Mouse (Mus musculus) heart, adult 2 months (tissue): ENCODE measurements around the gene Hsfy2. TPM values are rescaled to one million over a fixed set of nuclear protein-coding genes. Genes with fewer than 3 reads are reported as not detected.

Experiments used
- DNase-seq, 2 experiments: peaks; one replicate each; pipeline ENCODE4 v3.0.0; 2021
- H3K27ac ChIP-seq: fragments of 200-600 bp; 2 replicates; pipeline ENCODE4 v1.8.1; 2022
- H3K27me3 ChIP-seq: fragments of 200-500 bp; 2 replicates; pipeline ENCODE4 v1.6.1; 2012; ENCODE audit warnings: mild to moderate bottlenecking, low read length, inconsistent platforms, mixed read lengths; ENCODE audit not compliant: control insufficient read depth, insufficient read depth
- H3K36me3 ChIP-seq: fragments of 200-500 bp; 2 replicates; pipeline ENCODE4 v1.6.1; 2012; ENCODE audit warnings: low read length, inconsistent platforms; ENCODE audit not compliant: control insufficient read depth, insufficient read depth
- H3K4me1 ChIP-seq: fragments of 200-500 bp; 2 replicates; pipeline ENCODE4 v1.6.1; 2011; ENCODE audit warnings: low read length; ENCODE audit not compliant: control insufficient read depth, insufficient read depth
- H3K4me3 ChIP-seq: fragments of 200-600 bp; 2 replicates; pipeline ENCODE4 v1.8.1; 2022
- H3K79me2 ChIP-seq: fragments of 200-500 bp; replicated peaks from 2 replicates; pipeline ENCODE4 v1.6.1; 2012; ENCODE audit warnings: mild to moderate bottlenecking, inconsistent platforms, low read length, moderate library complexity, mixed read lengths; ENCODE audit not compliant: control insufficient read depth, insufficient read depth
- H3K9ac ChIP-seq: fragments of 200-500 bp; 2 replicates; pipeline ENCODE4 v1.6.1; 2012; ENCODE audit warnings: low read depth, mild to moderate bottlenecking, control low read depth, inconsistent platforms, low read length, mixed read lengths
- CTCF ChIP-seq: fragments of 200-600 bp; IDR thresholded peaks from 2 replicates; pipeline ENCODE4 v1.8.1; 2022; ENCODE audit warnings: antibody characterized with exemption, mild to moderate bottlenecking, moderate library complexity
- EP300 ChIP-seq: fragments of 200-500 bp; IDR thresholded peaks from 2 replicates; pipeline ENCODE4 v1.6.1; 2011; ENCODE audit warnings: low read depth, low read length, control low read depth; ENCODE audit not compliant: insufficient read depth
- POLR2A ChIP-seq: fragments of 200-500 bp; IDR thresholded peaks from 2 replicates; pipeline ENCODE4 v1.6.1; 2011; ENCODE audit warnings: mild to moderate bottlenecking, low read depth, low read length, control low read depth; ENCODE audit not compliant: insufficient read depth
- WGBS: fragments of 180-500 bp; shearing (Covaris S2); methylation state at CpG from one replicate; pipeline ENCODE4 v1.1.7; 2018; 5-methylcytosine and 5-hydroxymethylcytosine counted together
- intact Hi-C: fragments of 180-260 bp; cut with DNase I; formaldehyde crosslinking; loops from one replicate; pipeline ENCODE4 v1.15.1; 2025
- long read RNA-seq: library from polyadenylated mRNA; stranded (forward); transcript quantifications from one replicate; pipeline ENCODE4 v2.0.0, GENCODE M21; 2021
- polyA plus RNA-seq: library from polyadenylated mRNA; depleted of rRNA; stranded (reverse); fragments of >200 nt; gene quantifications from 2 replicates; pipeline ENCODE4 v1.2.3, GENCODE M21; 2012; rRNA removed
- total RNA-seq, 2 experiments: library from RNA; stranded (reverse); gene quantifications; 2 replicates each; pipeline ENCODE4 v1.2.3; 2021

Hsfy2 gene
- total RNA-seq = not detected
- 0.08 and 0.12 TPM in 2 replicates for polyA plus RNA-seq
- long read RNA-seq = 0 reads

- Histone ChIP-seq H3K4me3 (no peak within 1 kb of the TSS), H3K79me2 (no peaks in the 10 kb centered on the region), H3K27ac (no peak within 1 kb of the TSS), H3K27me3 (no peaks in the 10 kb centered on the region), H3K4me1 (no peaks in the 10 kb centered on the region), H3K9ac (no peak within 1 kb of the TSS), H3K36me3 (no peaks in the 10 kb centered on the region)
- intact Hi-C loops = no loop called here
- WGBS = 64% methylated on average over 2 of the region's 2 CpGs
- TF ChIP-seq CTCF = no peak
- no peak for TF ChIP-seq POLR2A
- TF ChIP-seq EP300 = no peak
- DNase-seq = no peak
Observed at GRCm38 (mm10) chr1:56637335-56637734, at the start of gene Hsfy2. Gene Hsfy2, minus strand, starts transcription at chr1:56637435.

DNA sequence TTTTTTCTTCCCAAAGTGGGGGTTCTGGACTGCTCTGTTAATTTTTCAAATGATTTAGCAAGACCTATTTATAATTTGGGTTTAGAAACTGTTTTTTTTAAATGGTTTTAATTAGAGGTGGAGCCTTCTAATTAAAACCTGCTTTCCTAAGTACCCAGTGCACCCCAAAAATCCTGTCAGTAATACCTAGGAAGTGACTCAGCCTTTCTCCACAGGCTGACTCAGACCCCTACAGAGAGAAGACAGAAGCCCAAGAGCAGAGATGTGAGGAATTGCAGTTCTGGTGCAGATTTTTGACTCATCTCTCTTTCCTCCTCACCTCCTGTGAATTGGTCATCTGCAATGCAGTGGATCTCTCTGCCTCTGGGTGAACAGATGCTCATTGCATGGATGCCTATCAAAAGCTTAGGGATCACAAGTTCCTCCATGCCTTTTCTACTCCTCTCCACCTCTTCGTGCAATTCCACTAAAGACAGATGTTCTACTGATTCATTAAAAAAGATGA is 47.9 kb upstream of the Hsfy2 start:
- no peak for DNase-seq
- intact Hi-C loops = no loop called here
- Histone ChIP-seq H3K36me3 (no peaks in the 10 kb centered on the region), H3K79me2 (no peaks in the 10 kb centered on the region), H3K27me3 (no peaks in the 10 kb centered on the region), H3K4me3 (no peak overlapping the region), H3K4me1 (no peaks in the 10 kb centered on the region), H3K27ac (no peak overlapping the region), H3K9ac (no peak overlapping the region)
- 77% methylated on average over 1 of the region's 1 CpGs for WGBS
- TF ChIP-seq EP300 = no peak
- no peak for TF ChIP-seq CTCF
- TF ChIP-seq POLR2A = no peak

GRCm38 (mm10) chr1:56684512-56684911 is 47.3 kb upstream of the Hsfy2 start:
- Histone ChIP-seq H3K9ac (no peak overlapping the region), H3K4me1 (no peaks in the 10 kb centered on the region), H3K27ac (no peak overlapping the region), H3K27me3 (no peaks in the 10 kb centered on the region), H3K4me3 (no peak overlapping the region), H3K36me3 (no peaks in the 10 kb centered on the region), H3K79me2 (no peaks in the 10 kb centered on the region)
- no peak for DNase-seq
- intact Hi-C loops = no loop called here
- TF ChIP-seq POLR2A (no peak), CTCF (no peak), EP300 (no peak)

DNA sequence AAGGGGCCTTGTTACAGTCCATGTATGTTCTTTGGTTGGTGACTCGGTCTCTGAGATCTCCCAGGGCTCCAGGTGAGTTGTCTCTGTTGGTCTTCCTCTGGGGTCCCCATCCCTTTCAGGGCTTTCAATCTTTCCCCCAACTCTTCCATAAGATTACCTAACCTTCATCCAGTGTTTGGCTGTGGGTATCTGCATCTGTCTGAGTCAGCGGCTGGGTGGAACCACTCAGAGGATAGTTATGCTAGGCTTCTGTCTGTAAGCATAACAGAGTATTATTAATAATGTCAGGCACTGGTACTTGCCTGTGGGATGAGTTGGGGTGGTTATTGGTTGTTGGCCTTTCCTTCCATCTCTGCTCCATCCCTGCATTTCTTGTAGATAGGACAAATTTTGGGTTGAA is 44.0 kb upstream of the Hsfy2 start:
- Histone ChIP-seq H3K27ac (no peak overlapping the region), H3K36me3 (no peaks in the 10 kb centered on the region), H3K4me1 (no peaks in the 10 kb centered on the region), H3K4me3 (no peak overlapping the region), H3K27me3 (no peaks in the 10 kb centered on the region), H3K79me2 (no peaks in the 10 kb centered on the region), H3K9ac (no peak overlapping the region)
- 75% methylated on average over 2 of the region's 2 CpGs for WGBS
- TF ChIP-seq CTCF (no peak), POLR2A (no peak), EP300 (no peak)
- DNase-seq = no peak
- intact Hi-C loops = no loop called here

- Histone ChIP-seq H3K4me3 (no peak overlapping the region), H3K27me3 (no peaks in the 10 kb centered on the region), H3K9ac (no peak overlapping the region), H3K79me2 (no peaks in the 10 kb centered on the region), H3K4me1 (no peaks in the 10 kb centered on the region), H3K36me3 (no peaks in the 10 kb centered on the region), H3K27ac (no peak overlapping the region)
- DNase-seq = no peak
- TF ChIP-seq EP300 (no peak), CTCF (no peak), POLR2A (no peak)
- intact Hi-C loops = no loop called here
- WGBS = 57% methylated on average over 2 of the region's 2 CpGs
Observed at GRCm38 (mm10) chr1:56675253-56675652, 38.0 kb upstream of the Hsfy2 start.

DNA sequence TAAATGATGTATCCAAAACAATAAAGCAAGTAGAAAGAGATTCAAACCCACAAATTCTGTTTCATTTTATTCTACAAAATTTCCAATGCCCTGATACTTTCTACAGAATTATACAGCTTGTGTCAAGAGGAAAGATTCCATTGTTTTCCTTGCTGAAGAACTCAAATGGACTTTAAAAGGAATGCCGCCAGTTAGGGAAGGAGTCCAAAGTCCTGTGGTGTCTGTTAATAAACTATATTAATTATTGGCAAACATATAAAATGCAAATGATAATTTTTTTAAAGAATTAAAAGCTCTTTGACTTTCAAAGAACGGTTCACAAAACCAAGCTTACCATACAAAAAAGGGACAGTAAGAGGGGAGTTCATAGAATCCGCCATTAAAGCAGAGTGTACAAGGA is 37.4 kb upstream of the Hsfy2 start:
- Histone ChIP-seq H3K4me3 (no peak overlapping the region), H3K36me3 (no peaks in the 10 kb centered on the region), H3K27ac (no peak overlapping the region), H3K79me2 (no peaks in the 10 kb centered on the region), H3K27me3 (no peaks in the 10 kb centered on the region), H3K9ac (no peak overlapping the region), H3K4me1 (no peaks in the 10 kb centered on the region)
- WGBS = 76% methylated on average over 3 of the region's 3 CpGs
- TF ChIP-seq EP300 (no peak), POLR2A (no peak), CTCF (no peak)
- intact Hi-C loops = no loop called here
- no peak for DNase-seq
